Mouse (Mus musculus): ENCODE data around the gene Asb7.

Gene Asb7

DNA sequence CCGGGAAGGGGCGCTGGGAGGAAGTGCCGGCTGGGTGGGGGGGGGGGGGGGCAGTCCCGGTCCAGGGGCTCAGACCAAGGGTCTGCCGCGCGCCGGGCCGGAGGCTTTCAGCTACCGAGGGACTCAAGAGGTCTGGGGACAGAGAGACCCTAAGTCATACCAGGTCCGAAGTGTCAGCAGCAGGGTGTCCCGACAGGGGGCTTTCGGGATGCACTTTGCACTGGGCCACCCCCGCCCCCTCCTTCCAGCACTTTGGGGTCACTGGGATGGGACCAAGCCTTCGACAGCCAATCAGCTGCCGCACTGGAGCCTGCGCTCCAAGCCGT lies at the start of gene Asb7:
TSS of gene Asb7 (minus strand) at position 303 of the 326 bp plus-strand sequence.
- ATAC-seq (ENCODE audit: insufficient number of reproducible peaks, low FRiP score, low TSS enrichment), result no peak

DNA sequence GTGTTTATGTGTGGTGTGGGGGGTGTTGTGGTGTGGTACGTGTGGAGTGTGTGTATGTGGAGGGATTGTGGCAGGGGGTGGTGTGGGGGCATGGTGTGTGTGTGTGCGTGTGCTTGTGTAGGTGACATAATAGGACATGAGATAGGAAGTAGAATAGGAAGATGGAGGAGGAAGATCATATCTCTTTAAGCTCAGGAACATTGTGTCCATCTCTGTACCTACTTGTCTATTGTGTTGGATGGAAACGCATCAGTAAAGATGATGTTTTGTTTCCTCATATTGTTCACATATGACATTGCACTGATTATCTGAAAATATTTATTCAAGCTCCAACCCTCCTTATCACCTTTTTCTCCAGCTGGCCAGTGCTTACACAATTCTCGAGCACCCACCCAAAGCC lies 48.0 kb upstream of the Asb7 start:
- no peak for ATAC-seq (ENCODE audit: insufficient number of reproducible peaks, low FRiP score, low TSS enrichment)

DNA sequence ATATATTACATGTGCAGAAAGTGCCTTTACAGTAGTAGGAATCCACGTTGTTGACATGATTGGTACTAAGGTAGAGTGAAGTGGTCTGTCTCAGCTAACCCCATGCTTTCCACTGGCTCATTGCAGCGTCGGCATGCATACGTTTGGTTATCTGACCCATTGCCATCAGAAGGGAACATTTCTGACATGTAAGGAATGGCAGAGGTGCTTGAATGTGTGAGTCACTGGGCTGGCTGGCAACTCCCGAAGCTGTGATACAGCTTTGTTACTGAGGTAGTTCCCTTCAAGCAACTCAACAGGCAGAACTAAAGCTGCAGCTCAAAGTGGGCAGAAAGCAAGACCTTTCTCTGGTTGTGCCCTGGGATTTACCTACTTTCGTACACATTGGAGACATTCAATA lies 45.6 kb upstream of the Asb7 start:
- no peak for ATAC-seq (ENCODE audit: insufficient number of reproducible peaks, low FRiP score, low TSS enrichment)

DNA sequence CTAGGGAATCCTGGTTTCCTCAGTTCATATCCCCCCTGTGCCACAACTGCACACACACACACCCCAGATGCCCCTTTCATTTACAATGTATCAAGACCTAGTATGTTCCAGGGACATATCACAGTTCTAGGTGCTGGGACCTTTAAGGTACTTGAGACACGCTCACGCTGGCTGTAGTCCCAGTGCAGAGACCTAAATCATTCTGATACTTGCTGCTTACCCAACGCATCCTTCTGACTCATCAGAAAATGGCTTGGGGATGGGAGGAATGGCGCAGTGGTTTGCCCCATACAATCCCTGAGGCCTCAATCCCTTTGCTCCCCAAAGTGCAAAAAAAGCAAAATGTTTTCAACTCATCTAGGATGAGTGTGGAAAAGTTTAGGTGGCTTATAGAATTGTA lies 45.1 kb upstream of the Asb7 start:
- no peak for ATAC-seq (ENCODE audit: insufficient number of reproducible peaks, low FRiP score, low TSS enrichment)

DNA sequence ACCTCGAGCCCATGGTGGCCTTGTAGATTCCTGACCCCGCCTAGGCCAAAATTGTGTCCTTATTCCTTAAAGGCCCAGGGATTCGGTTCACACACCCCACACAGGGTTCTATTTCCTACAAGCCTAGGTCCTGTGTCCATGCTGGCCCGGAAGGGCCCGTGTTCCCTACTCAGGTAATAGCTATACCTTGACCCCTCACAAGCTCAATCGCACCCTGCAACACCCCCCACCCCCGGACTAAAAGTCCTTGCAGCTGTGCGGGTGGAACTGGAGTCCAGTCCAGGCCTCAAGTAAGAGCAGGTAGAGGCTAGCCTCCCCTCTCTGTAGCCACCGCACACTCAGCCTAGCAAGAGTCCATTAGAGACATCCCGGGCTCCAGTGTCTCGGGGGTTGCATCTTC lies 44.5 kb upstream of the Asb7 start:
- no peak for ATAC-seq (ENCODE audit: insufficient number of reproducible peaks, low FRiP score, low TSS enrichment)

DNA sequence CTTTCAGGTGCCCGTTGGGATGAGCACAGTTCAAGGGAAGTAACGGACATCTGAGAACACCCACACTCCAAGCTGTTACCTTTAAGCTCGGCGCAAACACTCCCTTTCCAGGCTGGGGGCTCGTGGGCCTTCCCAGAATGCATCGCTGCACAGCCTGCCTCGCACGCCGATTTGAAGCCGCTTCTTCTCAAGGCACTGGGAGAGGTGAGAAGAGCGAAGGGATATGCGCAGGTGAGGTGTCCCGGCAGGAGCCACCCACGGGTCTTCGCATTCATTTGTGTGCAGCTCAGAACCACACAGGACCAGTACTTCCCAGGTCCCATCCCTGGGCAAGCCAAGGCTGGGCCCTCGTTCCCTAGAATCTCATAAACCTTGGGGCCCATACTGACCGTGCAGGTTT lies 44.0 kb upstream of the Asb7 start:
- ATAC-seq (ENCODE audit: insufficient number of reproducible peaks, low FRiP score, low TSS enrichment), result no peak

DNA sequence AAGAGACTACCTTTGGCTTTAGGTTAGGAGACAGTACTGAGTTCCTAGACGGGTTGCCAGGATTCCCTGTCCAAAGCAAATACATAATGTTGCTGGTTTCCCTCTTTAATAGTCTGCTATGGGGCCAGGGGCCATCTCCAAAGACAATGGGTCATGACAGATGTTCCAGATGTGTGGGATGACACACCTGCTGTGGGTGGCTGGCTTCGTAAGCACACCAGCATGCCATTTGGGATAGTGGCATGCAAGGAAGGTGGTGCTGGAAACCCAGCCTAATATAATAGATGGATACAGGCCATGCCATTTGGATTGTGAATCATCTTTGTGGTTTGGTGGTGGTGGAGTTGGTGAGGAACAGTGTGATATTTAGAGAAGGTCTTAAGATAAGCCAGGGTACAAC lies 39.8 kb upstream of the Asb7 start:
- ATAC-seq (ENCODE audit: insufficient number of reproducible peaks, low FRiP score, low TSS enrichment), result no peak

DNA sequence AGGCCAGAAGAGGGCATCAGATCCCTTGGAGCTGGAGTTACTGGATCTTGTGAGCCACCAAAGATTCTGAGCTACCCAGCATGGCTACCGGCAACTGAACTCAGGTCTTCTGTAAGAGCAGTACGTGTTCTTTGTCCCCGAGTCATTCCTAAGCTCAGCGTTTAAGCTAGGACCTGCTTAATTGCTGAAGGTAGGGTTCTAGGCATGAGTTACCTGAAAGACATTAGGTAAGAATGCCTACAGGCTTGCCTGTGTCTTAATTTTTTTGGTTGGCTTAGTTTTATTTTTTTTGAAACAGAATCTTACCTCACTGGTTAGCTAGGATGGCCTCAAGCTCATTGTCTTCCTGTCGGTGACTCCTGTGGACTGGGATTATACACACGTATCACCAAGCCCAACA lies 38.7 kb upstream of the Asb7 start:
- ATAC-seq (ENCODE audit: insufficient number of reproducible peaks, low FRiP score, low TSS enrichment), result no peak

DNA sequence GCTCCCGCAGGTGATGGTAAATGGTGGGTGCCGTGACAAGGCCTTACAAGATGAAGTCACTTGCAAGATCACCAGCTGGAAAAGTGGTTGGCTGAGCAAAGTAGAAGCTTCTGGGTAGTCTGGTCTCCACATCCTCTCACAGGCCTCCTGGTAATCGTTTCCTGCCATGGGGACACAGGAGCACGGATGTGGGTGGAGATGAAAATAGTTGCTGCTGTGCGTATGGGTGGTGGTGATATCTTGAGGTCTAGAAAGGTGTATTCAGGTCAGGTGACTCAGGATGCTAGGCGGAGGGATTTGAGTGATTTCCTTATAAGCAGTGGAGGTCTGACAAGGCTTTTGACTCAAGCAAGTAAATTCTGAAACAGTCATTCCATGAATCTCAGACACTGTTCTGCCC lies 35.6 kb upstream of the Asb7 start:
- no peak for ATAC-seq (ENCODE audit: insufficient number of reproducible peaks, low FRiP score, low TSS enrichment)

DNA sequence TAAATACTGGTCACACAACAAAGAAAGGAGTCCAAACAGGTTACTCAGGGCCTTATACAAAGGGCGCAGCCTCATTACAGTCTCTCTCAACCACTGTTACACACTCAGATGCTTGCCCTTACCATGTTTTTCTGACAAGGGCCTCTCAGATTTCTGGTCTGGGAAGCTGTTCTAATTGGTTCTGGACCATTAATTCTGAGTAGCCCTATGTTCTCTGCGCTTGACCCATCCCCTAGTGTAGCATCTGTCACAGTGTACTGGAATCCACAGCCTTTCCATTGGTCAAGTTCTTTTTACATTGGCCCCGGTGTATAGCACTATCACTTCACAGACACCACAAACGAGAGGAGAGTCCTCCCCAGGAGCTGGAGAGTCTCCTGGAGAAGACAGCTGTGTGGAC lies 35.1 kb upstream of the Asb7 start:
- no peak for ATAC-seq (ENCODE audit: insufficient number of reproducible peaks, low FRiP score, low TSS enrichment)

DNA sequence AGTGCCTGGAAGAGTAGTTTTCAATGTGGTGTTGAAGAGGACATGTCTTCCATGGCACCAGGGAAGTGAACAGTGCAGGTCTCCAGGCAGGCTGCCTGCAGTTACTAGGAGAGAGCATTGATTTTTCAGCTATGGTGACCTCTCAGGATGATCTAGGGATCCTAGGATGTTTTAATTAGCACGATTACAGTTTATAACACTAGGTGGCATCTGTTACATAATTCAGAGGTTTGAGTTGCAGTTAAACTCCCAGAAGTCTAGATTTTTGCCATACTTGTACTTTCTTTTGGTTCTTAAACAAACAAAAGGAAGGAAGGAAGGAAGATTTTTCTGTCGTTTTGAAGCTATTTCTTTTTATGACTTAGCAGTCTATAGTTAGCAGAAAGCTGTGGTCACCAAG lies 21.8 kb upstream of the Asb7 start:
- no peak for ATAC-seq (ENCODE audit: insufficient number of reproducible peaks, low FRiP score, low TSS enrichment)

DNA sequence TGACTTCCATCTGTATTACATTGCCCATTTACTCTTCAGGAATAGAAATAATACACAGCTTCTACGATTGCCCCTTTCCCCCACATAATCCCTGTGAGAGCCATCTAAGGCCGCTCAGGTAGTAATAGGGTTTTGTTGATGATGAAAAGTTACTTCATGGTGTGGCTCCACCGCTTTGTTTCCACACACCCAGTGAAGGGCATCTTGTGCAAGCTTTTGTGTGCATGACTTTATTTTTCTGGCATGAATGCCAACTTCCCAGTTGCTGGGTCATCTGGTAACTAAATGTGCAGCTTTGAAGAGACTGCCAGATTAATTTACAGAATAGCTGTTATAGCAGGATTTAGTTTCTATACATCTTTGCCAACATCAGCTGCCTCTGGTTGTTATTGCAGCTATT lies 15.2 kb upstream of the Asb7 start:
- no peak for ATAC-seq (ENCODE audit: insufficient number of reproducible peaks, low FRiP score, low TSS enrichment)

DNA sequence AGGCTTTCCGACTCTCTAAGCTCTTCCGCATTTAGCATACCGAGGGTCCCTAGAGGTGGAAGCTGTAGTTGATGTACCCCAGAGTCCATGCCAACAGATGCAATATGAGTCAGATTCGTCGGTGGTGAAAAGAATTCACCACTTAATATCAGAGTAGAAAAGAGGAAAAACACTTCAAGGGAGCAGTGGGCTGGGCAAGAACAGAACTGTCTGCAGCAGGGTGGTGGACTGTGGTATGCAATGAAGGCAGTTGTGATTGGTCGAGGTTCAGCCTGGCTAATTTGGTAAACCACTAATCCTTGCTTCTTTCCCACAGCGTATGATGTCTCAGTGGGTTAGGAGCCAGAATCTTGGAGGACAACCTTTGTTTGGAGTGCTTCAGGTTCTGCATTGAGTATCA lies 13.3 kb upstream of the Asb7 start:
- no peak for ATAC-seq (ENCODE audit: insufficient number of reproducible peaks, low FRiP score, low TSS enrichment)

DNA sequence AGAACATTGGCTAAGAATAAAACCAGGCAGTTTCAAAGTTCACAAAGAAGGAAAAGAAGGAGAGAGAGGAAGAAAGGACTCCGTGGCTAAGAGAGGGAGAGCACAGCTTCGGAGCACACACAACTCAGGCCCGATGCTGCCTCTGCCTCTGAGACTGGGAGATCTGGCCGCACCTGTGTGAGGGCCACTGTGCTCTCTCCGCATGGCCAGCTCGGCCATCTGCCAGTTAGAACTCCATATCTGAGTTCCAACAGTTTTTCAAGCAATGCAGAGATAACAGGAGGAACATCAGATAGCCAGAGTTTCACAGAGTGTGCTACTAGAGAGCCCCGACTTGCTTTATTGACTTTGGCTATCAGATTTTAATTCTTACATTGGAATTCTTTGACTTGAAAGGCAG lies 5.1 kb upstream of the Asb7 start:
- no peak for ATAC-seq (ENCODE audit: insufficient number of reproducible peaks, low FRiP score, low TSS enrichment)

DNA sequence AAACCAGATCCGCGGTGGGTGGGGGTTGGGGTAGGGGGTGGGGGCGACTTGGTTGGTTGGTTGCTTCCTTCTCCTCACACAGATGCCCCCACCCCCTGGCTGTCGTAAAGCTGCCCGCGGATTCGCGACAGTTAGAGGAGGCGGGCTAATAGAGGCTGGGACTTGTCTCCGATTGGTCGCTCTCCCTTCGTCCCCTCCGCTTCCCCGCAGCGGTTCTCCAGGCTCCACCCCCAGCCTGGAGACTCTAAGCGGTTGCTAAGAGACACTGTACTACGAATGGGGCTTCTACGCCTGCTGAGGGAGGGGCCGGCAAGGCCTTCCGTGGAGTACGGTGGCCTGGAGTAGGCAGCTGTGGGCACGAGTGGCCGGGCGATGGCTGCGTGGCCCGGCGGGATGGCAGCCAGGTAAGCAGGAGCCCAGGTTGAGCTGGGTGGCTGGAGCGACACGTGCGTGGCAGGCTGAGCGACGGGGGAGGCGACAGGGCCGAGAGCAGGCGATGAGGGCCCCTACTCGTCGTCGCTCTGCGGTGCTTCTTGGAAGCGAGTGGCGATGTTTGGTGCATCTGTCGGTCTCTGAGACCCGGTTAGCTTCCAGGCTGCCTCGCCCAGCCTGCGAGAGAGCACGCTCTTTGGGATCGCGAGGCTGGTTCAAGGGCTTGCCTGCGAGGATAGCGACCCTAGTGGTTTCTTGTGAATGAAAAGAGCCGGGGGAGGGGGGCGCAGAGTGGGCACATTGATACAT lies 394 bp upstream of the Asb7 start, which contains the start of gene Lins1:
TSS of gene Lins1 (plus strand) at position 270 of the 741 bp plus-strand sequence.
- peak; percentile 98 for ATAC-seq (ENCODE audit: insufficient number of reproducible peaks, low FRiP score, low TSS enrichment)

DNA sequence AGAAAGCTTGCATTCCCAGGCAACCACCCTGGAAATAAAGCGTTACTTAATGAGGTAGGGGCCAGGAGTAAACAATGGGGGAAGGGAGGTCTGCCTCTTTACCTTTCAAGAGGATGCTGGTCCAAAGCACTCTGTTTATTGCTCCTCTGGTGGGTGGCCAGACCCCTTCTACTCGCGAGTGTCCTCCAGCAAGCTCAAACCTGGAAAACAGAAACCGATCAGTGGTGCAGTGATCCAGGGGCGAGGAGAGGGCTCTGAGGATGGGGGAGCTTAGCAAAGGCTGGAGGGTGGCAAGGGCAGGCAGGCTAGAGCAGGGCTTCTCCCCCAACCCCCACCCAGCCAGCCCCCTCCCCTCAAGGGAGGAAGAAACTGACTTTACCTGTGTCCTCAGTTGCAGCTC lies 675 bp downstream of the Asb7 start:
- ATAC-seq (ENCODE audit: insufficient number of reproducible peaks, low FRiP score, low TSS enrichment), result 0 out of 2 replicates have a peak, but pooled peaks have one; percentile 2

DNA sequence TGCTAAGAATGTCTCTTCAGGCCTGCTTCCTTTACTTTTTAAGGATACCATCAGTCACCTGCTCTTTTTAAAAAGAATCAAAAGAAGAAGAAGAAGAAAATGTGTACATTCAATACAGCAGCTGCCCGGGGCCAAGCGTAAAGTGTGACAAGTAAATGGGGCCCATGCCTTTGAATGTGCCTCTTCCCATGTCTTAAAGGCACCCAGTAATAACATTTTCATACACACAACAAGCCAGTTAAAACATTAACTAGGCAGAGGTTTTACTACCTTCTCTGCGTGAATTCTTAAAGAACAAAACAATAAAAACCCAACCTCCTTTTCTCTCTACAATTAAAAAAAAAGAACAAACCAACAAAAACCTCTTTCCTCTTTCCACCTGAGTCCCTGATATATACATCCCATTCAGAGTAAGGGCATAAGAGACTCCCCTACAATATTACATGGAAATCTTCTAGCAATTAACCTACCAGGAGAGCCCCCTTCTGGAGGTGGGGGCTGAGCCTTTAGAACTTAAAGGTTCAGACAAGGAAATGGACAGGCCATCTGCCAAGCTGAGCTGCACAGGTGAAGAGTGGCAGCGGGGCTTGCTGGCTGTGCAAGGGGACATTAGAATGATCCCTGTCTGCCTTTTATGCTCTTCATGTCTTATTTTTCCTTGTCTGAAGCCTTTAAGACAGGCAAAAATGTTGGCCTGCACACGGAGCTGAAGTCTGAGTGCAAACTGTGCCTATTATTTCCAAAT lies 7.1 kb downstream of the Asb7 start:
- no peak for ATAC-seq (ENCODE audit: insufficient number of reproducible peaks, low FRiP score, low TSS enrichment)

DNA sequence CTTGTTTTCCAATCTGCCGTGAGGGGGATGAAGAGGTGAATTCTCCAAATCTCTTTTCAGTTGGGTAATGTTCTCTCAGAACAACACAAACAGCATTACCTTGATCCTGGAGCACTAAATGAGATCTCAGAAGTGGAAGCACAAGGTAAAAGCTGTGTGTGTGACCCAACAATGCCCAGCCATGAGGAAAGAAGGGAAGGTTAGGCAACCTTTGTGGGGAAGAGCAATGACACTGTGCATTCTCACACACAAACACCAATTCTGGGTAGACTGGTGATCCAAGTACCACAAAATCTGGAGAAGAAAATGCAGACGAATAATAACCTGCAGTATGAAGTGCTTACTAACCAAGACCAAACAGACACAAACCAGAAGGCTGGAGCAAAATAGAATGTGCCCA lies 13.6 kb downstream of the Asb7 start:
- ATAC-seq (ENCODE audit: insufficient number of reproducible peaks, low FRiP score, low TSS enrichment), result no peak

DNA sequence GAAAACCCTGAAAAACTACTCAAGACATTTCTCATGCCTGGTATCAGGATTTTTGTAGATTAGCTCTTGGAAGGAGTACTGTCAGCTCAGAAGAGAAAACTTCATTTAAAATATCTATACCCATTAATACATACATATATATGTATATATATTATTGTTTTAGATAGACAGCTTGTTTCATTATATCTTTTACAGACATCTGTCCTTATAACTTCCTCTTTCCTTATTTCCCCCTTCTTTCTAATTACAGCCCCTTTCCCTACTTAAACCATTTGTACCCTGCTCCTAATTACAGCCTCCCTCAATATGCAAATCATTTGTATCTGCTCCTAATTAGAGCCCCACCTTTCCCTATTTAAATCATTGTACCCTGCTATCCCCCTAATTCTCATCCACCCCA lies 22.3 kb downstream of the Asb7 start:
- ATAC-seq (ENCODE audit: insufficient number of reproducible peaks, low FRiP score, low TSS enrichment), result no peak

DNA sequence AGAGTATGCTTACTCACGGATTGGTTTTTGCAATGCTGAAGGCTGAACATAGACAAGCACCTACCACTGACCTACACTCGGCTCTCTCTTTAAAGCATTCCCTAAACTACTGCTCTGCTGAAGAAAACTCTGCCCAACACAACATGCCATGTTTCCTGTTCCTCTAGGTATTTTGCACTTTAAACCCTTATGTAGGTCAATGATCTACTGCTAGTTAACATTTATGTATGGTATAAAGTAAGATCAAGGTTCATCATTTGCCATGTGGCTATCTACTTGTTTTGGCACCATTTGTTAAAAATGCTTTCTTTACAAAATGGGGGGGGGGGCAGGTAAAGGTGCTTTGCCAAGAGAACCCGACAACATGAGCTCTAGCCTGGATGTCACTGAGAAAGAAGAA lies 25.8 kb downstream of the Asb7 start:
- ATAC-seq (ENCODE audit: insufficient number of reproducible peaks, low FRiP score, low TSS enrichment), result no peak

DNA sequence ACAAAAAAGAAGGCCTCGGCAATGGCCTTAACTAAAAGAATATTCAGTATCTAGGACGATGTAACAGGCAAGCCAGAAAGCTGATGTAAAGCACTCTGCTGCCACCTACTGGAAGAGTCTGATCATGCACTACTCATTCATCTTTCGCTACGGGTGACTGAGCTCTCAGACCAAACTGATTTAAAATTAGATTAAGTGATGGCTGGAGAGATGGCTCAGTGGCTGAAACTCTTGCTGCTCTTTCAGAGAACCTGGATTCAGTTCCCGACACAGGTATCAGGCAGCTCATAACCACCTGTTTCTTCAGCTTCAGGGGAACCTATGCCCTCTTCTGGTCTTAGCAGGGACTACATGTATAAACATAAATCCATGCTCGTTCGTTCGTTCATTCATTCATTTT lies 27.8 kb downstream of the Asb7 start:
- 0 out of 2 replicates have a peak, but pooled peaks have one; percentile 27 for ATAC-seq (ENCODE audit: insufficient number of reproducible peaks, low FRiP score, low TSS enrichment)

DNA sequence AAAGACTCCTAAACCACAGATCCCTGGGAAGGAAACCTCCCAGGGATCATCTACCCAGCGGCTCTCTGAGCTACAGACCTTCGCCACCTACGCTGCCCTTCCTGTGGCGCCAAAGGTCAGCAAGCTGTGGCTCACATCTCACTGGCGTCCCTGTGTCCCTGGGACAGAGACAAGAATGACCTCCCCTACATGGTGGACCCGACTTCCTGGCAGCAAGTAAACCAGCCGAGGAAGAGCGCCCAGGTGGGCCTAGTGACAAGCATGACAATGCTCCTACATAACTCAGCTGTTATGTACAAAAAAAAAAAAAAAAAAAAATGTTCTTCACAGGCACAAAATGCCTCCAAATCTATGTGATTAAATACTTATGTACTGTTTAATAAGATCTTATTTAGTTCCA lies 28.4 kb downstream of the Asb7 start:
- no peak for ATAC-seq (ENCODE audit: insufficient number of reproducible peaks, low FRiP score, low TSS enrichment)
